Mouse (Mus musculus): ENCODE measurements at regions not wholly inside any gene's neighbourhood (a gene's known extent, or its start where the extent isn't known, plus 50 kb on each side); places are given as distances from the start of the nearest gene placed in this dataset. TPM values are rescaled to one million over a fixed set of nuclear protein-coding genes. Genes with fewer than 3 reads are reported as not detected.
A peak's percentile ranks its signal among the peaks of the same experiment; 100 is the strongest.

DNA sequence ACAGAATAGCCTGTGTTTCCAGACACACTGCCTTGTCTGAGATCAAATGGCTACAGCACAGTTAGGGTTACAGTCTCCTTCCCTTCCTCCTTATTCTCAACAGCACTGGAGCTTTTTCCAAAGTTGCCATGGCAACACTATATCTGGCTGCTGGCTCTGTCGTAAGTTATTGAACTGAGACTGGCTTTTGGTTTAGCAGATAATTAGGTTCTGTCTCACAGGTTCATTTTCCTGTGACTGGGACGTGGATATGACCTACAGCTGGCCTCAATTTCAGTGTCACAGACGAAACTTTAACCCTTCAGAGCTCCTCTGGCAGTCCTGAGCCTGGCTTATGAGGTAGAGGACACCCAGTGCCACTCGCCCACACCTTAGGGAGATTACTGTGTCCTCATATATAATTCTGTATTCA, 60.2 kb upstream of the Gm11146 start:
- WGBS, result 33% methylated on average over 4 of the region's 4 CpGs
- no peak overlapping the region for H3K9ac ChIP-seq
- no peaks in the 10 kb centered on the region for H3K9me3 ChIP-seq
- H3K4me2 ChIP-seq, result no peak overlapping the region
- H3K27ac ChIP-seq, result no peak overlapping the region
- 0 out of 2 replicates have a peak, but pooled peaks cover 7% of the 10 kb centered on the region for H3K4me1 ChIP-seq
- H3K27me3 ChIP-seq, result no peaks in the 10 kb centered on the region
- H3K4me3 ChIP-seq, result no peak overlapping the region
- H3K36me3 ChIP-seq, result no peaks in the 10 kb centered on the region
- ATAC-seq (ENCODE audit: borderline replicate concordance, extremely low read depth, low FRiP score, low TSS enrichment), result peak; percentile 74; the same call in 1 of the 2 replicates

DNA sequence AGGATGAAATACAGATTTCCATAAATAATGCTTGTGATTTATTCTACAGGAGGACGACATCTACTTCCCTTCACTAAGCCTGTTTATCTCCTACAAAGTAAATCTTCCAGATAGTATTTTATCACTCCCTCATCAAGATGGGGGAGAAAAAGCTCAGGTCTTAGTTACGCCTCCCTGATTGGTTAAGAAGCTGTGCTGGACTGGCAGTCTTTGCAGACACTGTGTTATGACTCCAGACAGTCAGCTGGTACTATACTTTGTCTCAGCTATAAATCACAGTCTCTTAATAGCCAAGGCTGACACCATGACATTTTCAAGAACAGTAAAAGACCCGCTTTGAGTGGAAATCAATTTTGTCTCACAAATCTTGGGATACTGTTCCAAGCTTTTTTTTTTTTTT, 51.4 kb upstream of the Gm11146 start:
- H3K27me3 ChIP-seq, result no peaks in the 10 kb centered on the region
- 60% methylated on average over 3 of the region's 3 CpGs for WGBS
- no peak for ATAC-seq (ENCODE audit: borderline replicate concordance, extremely low read depth, low FRiP score, low TSS enrichment)
- H3K9ac ChIP-seq, result no peak overlapping the region
- H3K4me2 ChIP-seq, result no peak overlapping the region
- no peaks in the 10 kb centered on the region for H3K9me3 ChIP-seq
- no peak overlapping the region for H3K27ac ChIP-seq
- H3K4me1 ChIP-seq, result no peaks in the 10 kb centered on the region
- no peaks in the 10 kb centered on the region for H3K36me3 ChIP-seq
- H3K4me3 ChIP-seq, result no peak overlapping the region

Small RNA genes lying in the stretch of these regions (microRNA-seq; reads per million reads assigned to microRNA genes)
- not detected for gene Gm25025
